Mouse (Mus musculus): ENCODE data around the gene AL607142.1.

AL607142.1 gene

GRCm38 (mm10) chr4:120101186-120101585 is 36.4 kb downstream of the AL607142.1 start:
- DNase-seq (ENCODE audit: low spot score in 2 of 2): no peak

- DNase-seq (ENCODE audit: low spot score in 2 of 2): peak in 1 of 2 experiments; percentile 67
These were observed 39.8 kb downstream of the AL607142.1 start for GRCm38 (mm10) chr4:120104599-120104998.

- no peak for DNase-seq (ENCODE audit: low spot score in 2 of 2)
These were observed 41.6 kb downstream of the AL607142.1 start for GRCm38 (mm10) chr4:120106362-120106761.

GRCm38 (mm10) chr4:120107787-120108186 is 43.0 kb downstream of the AL607142.1 start:
- DNase-seq (ENCODE audit: low spot score in 2 of 2): no peak

- no peak for DNase-seq (ENCODE audit: low spot score in 2 of 2)
These were observed 50.7 kb downstream of the AL607142.1 start for GRCm38 (mm10) chr4:120115516-120115915.

- no peak for DNase-seq (ENCODE audit: low spot score in 2 of 2)
These were observed 51.5 kb downstream of the AL607142.1 start for GRCm38 (mm10) chr4:120116312-120116711.

- DNase-seq (ENCODE audit: low spot score in 2 of 2): no peak
These were observed 55.5 kb downstream of the AL607142.1 start for GRCm38 (mm10) chr4:120120276-120120675.

- no peak for DNase-seq (ENCODE audit: low spot score in 2 of 2)
These were observed 59.9 kb downstream of the AL607142.1 start for GRCm38 (mm10) chr4:120124656-120125055.

GRCm38 (mm10) chr4:120126047-120126446 is 61.3 kb downstream of the AL607142.1 start:
- DNase-seq (ENCODE audit: low spot score in 2 of 2): no peak

- DNase-seq (ENCODE audit: low spot score in 2 of 2): no peak
These were observed 62.5 kb downstream of the AL607142.1 start for GRCm38 (mm10) chr4:120127333-120127732.

GRCm38 (mm10) chr4:120128033-120128432 is 63.2 kb downstream of the AL607142.1 start:
- no peak for DNase-seq (ENCODE audit: low spot score in 2 of 2)

GRCm38 (mm10) chr4:120129233-120129885 is 64.6 kb downstream of the AL607142.1 start:
- peak in 1 of 2 experiments; percentile 66 for DNase-seq (ENCODE audit: low spot score in 2 of 2)

- no peak for DNase-seq (ENCODE audit: low spot score in 2 of 2)
These were observed 66.1 kb downstream of the AL607142.1 start for GRCm38 (mm10) chr4:120130926-120131325.

- DNase-seq (ENCODE audit: low spot score in 2 of 2): no peak
These were observed 66.8 kb downstream of the AL607142.1 start for GRCm38 (mm10) chr4:120131441-120132220.

GRCm38 (mm10) chr4:120134223-120134622 is 69.4 kb downstream of the AL607142.1 start:
- DNase-seq (ENCODE audit: low spot score in 2 of 2): no peak

- no peak for DNase-seq (ENCODE audit: low spot score in 2 of 2)
These were observed 77.0 kb downstream of the AL607142.1 start for GRCm38 (mm10) chr4:120141810-120142209.

GRCm38 (mm10) chr4:120142905-120143304 is 78.1 kb downstream of the AL607142.1 start:
- DNase-seq (ENCODE audit: low spot score in 2 of 2): no peak
